Mouse (Mus musculus) R1 (cell line): ENCODE results near the gene Rhox2c.
"Not testable (repeated sequence)": the region's sequence is repeated elsewhere in the genome, so short reads cannot be mapped to it uniquely, and the experiment has no call there.

Experiments
- DNase-seq: peaks from one replicate; pipeline ENCODE4 v3.0.0-alpha.2; 2018; ENCODE audit warnings: low read depth, low spot score

The Rhox2c gene

DNA sequence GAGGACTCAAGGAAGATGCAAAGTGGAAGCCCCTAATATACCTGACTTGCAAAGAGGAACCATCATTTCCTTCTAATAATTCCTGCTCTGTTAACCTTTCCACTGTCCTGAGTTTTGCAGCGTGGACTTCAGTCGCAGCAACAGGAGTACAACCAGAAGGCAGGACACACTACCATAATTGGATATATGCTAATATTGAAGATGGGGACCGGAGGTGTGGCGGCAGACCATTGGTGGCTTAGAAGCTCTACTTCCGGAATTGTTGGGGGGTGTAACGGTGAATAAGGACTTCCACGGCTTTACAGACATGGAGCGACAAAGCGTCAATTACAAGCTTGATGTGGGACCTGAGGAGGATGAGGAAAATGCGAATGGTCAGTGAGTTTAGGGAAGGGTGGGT lies at the start of gene Rhox2c:
Gene Rhox2c, plus strand, starts transcription at position 301 of the 400 bp plus-strand sequence.
- DNase-seq: not testable (repeated sequence)

DNA sequence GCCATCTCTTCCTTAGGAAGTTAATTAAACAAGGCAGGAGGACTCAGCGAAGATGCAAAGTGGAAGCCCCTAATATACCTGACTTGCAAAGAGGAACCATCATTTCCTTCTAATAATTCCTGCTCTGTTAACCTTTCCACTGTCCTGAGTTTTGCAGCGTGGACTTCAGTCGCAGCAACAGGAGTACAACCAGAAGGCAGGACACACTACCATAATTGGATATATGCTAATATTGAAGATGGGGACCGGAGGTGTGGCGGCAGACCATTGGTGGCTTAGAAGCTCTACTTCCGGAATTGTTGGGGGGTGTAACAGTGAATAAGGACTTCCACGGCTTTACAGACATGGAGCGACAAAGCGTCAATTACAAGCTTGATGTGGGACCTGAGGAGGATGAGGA lies 41.7 kb upstream of the Rhox2c start, which contains the start of gene Rhox2b:
Gene Rhox2b, plus strand, starts transcription at position 301 of the 400 bp plus-strand sequence.
- not testable (repeated sequence) for DNase-seq

DNA sequence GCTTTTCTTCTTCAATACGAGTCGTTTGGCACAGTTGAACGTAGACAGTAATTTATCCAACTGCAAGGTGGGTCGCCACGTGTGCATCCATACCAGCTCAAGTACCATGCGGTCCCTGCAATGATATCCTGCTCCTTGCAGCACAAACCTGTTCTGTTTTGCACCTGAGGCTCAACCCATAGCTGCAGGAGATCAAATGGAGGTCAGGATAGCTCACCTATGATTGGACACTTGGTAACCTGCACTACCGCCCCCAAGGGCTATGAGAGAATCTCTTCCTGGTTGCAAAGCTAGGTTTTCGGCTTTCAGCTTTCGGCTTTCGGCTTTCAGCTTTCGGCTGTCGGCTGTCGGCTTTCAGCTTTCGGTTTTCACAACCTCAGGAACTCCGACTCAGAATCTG lies 21.3 kb upstream of the Rhox2c start, which contains the start of gene Rhox4b:
Gene Rhox4b, plus strand, starts transcription at position 301 of the 400 bp plus-strand sequence.
- not testable (repeated sequence) for DNase-seq

DNA sequence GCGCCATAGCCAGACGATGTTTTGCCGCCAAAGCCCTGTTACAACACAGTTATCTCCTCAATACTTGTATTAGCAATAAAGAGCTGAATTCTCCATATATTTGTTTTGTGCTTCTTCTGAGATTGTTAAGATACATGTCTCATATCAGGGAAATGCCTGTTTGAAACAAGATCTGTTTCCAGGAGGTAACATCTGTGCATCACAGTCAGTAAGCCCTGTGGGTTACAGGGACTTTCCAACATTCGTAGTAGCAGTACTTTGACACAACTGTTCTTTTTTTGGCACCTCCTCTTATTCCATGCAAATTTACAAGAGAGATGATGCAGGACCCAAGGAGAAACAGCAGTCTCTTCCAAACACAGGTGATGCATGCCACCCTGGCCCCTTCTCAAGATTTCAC lies 4.8 kb downstream of the Rhox2c start, which contains the start of gene Rhox3c:
Gene Rhox3c, plus strand, starts transcription at position 301 of the 400 bp plus-strand sequence.
- not testable (repeated sequence) for DNase-seq

DNA sequence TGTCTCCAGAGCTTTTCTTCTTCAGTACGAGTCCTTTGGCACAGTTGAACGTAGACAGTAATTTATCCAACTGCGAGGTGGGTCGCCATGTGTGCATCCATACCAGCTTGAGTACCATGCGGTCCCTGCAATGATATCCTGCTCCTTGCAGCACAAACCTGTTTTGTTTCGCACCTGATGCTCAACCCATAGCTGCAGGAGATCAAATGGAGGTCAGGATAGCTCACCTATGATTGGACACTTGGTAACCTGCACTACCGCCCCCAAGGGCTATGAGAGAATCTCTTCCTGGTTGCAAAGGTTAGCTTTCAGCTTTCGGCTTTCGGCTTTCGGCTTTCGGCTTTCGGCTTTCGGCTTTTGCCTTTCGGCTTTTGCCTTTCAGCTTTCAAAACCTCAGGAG lies 26.6 kb downstream of the Rhox2c start, which contains the start of gene Rhox4c:
Gene Rhox4c, plus strand, starts transcription at position 301 of the 400 bp plus-strand sequence.
- not testable (repeated sequence) for DNase-seq

DNA sequence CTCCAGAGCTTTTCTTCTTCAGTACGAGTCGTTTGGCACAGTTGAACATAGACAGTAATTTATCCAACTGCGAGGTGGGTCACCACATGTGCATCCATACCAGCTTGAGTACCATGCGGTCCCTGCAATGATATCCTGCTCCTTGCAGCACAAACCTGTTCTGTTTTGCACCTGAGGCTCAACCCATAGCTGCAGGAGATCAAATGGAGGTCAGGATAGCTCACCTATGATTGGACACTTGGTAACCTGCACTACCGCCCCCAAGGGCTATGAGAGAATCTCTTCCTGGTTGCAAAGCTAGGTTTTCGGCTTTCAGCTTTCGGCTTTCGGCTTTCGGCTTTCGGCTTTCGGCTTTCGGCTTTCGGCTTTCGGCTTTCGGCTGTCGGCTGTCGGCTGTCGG lies 60.6 kb downstream of the Rhox2c start, which contains the start of gene Rhox4d:
Gene Rhox4d, plus strand, starts transcription at position 301 of the 400 bp plus-strand sequence.
- not testable (repeated sequence) for DNase-seq
